8 mouse cellular contexts compared by ENCODE assay signal in the genomic region with DNA sequence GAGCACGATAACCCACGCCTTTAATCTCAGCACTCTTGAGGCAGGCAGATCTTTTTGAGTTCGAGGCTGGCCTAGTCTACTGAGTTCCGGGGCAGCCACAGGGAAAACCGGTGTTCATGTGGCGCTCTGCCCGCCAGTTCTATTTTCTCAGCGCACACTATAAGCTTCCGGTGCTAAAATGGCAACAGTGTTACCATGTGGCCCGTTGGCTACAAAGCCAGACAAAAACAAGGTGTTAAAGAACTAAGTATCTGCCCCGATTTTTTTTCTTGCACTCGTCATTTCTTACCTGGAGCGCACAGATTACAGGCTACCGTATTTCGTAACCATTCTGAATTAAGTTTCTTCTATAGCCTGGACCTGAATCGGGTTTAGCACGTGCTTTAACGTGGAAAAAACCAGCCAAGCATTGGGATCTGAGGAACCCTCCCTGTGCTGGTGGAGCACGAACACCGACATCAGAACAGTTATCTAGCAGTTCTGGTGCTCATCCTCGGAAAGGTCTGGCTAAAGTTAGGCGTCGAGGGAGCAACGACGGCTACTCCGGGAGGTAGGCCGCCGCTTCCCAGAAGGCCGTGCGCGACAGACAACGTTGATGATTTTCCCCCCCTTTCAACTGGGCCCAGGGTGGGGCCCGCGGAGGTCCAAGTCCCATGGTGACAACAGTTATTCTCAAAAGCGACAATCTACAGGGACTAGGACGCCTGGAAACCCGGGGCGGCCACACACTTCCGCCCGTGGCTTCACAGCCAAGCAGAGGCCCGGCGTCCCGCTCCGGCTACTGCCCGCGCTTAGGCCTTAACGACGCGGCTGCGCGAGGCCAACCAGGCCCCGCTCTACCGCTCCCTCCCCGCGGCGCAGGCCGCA. TPM values are rescaled to one million over a fixed set of nuclear protein-coding genes. Genes with fewer than 3 reads are reported as not detected.
A peak's percentile ranks its signal among the peaks of the same experiment; 100 is the strongest.
DNase-seq lines count a peak whose midpoint lies in the region; ATAC-seq and TF ChIP-seq lines count a peak whose summit lies in the region.

No protein-coding gene starts in this region.

- under 1% methylated on average over 57 of the region's 57 CpGs for WGBS in forebrain, embryonic 15.5 days
- WGBS in lung, embryonic 16.5 days: under 1% methylated on average over 57 of the region's 57 CpGs

- H3K36me3 ChIP-seq in forebrain, embryonic 15.5 days: peaks cover 40% of the 10 kb centered on the region
- H3K36me3 ChIP-seq in lung, embryonic 16.5 days (ENCODE audit: control insufficient read depth, insufficient read depth, low read length): peaks cover 35% of the 10 kb centered on the region

- TF ChIP-seq CTCF in bone marrow macrophage, adult 2 months (IDR thresholded peaks at IDR 0.05; ENCODE audit: low read depth, low read length): no peak

- H3K4me1 ChIP-seq in bone marrow macrophage, adult 2 months (ENCODE audit: control insufficient read depth, insufficient read depth, low read length): peaks cover 19% of the 10 kb centered on the region
- H3K4me1 ChIP-seq in forebrain, embryonic 15.5 days: peaks cover 28% of the 10 kb centered on the region
- peaks cover 22% of the 10 kb centered on the region for H3K4me1 ChIP-seq in lung, embryonic 16.5 days (replicated peaks; ENCODE audit: control insufficient read depth, insufficient read depth, low read length)

- H3K27ac ChIP-seq in bone marrow macrophage, adult 2 months (ENCODE audit: insufficient read depth, low read depth, low read length): peak overlapping the region; percentile 94
- peak overlapping the region; percentile 93 for H3K27ac ChIP-seq in forebrain, embryonic 15.5 days (replicated peaks)
- H3K27ac ChIP-seq in lung, embryonic 16.5 days (ENCODE audit: low read length): peak overlapping the region; percentile 91

- no peak for TF ChIP-seq POLR2A in bone marrow macrophage, adult 2 months (IDR thresholded peaks at IDR 0.05; ENCODE audit: borderline replicate concordance, low read depth, low read length)

- H3K9me3 ChIP-seq in forebrain, embryonic 15.5 days: no peaks in the 10 kb centered on the region
- no peaks in the 10 kb centered on the region for H3K9me3 ChIP-seq in lung, embryonic 16.5 days (ENCODE audit: control insufficient read depth, low read length)

- peak; percentile 30 for DNase-seq in spleen, adult 12 weeks (ENCODE audit: low spot score)
- DNase-seq in spleen, adult 18-20 months: no peak
- DNase-seq in kidney, adult 9 months: peak; percentile 52
- peak; percentile 67 for DNase-seq in retina, embryonic 14.5 days (ENCODE audit: low spot score)
- no peak for DNase-seq in layer of hippocampus, adult 9-11 months

- H3K4me3 ChIP-seq in bone marrow macrophage, adult 2 months (ENCODE audit: insufficient read depth, low read length): peak overlapping the region; percentile 96
- H3K4me3 ChIP-seq in forebrain, embryonic 15.5 days: peak overlapping the region; percentile 76
- H3K4me3 ChIP-seq in lung, embryonic 16.5 days (ENCODE audit: low read length): peak overlapping the region; percentile 97

- H3K9ac ChIP-seq in forebrain, embryonic 15.5 days (replicated peaks): peak overlapping the region; percentile 97
- H3K9ac ChIP-seq in lung, embryonic 16.5 days (ENCODE audit: low read length): peak overlapping the region; percentile 99

- H3K4me2 ChIP-seq in forebrain, embryonic 15.5 days (replicated peaks): peak overlapping the region; percentile 82
- peak overlapping the region; percentile 70 for H3K4me2 ChIP-seq in lung, embryonic 16.5 days (ENCODE audit: low read depth, low read length)

- H3K27me3 ChIP-seq in forebrain, embryonic 15.5 days: no peaks in the 10 kb centered on the region
- no peaks in the 10 kb centered on the region for H3K27me3 ChIP-seq in lung, embryonic 16.5 days (ENCODE audit: control insufficient read depth, insufficient read depth, low read depth, low read length)

- no peak; the same call in 1 of the 2 replicates for ATAC-seq in forebrain, embryonic 15.5 days (replicated peaks)
- peak; percentile 71 for ATAC-seq in lung, embryonic 16.5 days (ENCODE audit: low read depth)

RNA-seq across cellular contexts. Expression of a gene that starts 0.8 kb away (rescaled TPM):
- 180 and 197 TPM in 2 replicates for polyA plus RNA-seq in bone marrow macrophage, adult 2 months (2012; ENCODE audit: insufficient read depth, insufficient read length, missing spikeins)
- 272 and 274 TPM in 2 replicates for polyA plus RNA-seq in forebrain, embryonic 15.5 days (2015; fragmentation: Nextera tagmentation; extraction: Ambion mirVana)
- 320 and 367 TPM in 2 replicates for polyA plus RNA-seq in lung, embryonic 16.5 days (2015; fragmentation: Nextera tagmentation; extraction: Ambion mirVana)

RNA-seq across cellular contexts. Expression of a gene that starts 17.1 kb away (rescaled TPM):
- polyA plus RNA-seq in bone marrow macrophage, adult 2 months (2012; ENCODE audit: insufficient read depth, insufficient read length, missing spikeins): not detected in 2 replicates
- polyA plus RNA-seq in forebrain, embryonic 15.5 days (2015; fragmentation: Nextera tagmentation; extraction: Ambion mirVana): not detected in 2 replicates
- not detected in 2 replicates for polyA plus RNA-seq in lung, embryonic 16.5 days (2015; fragmentation: Nextera tagmentation; extraction: Ambion mirVana)

RNA-seq across cellular contexts. Expression of a gene that starts 23.6 kb away (rescaled TPM):
- not detected in 2 replicates for polyA plus RNA-seq in bone marrow macrophage, adult 2 months (2012; ENCODE audit: insufficient read depth, insufficient read length, missing spikeins)
- polyA plus RNA-seq in forebrain, embryonic 15.5 days (2015; fragmentation: Nextera tagmentation; extraction: Ambion mirVana): 0.68 and 1.1 TPM in 2 replicates
- polyA plus RNA-seq in lung, embryonic 16.5 days (2015; fragmentation: Nextera tagmentation; extraction: Ambion mirVana): 0.44 and 0.93 TPM in 2 replicates

RNA-seq across cellular contexts. Expression of a gene that starts 34.7 kb away (rescaled TPM):
- 7.3 and 9.3 TPM in 2 replicates for polyA plus RNA-seq in bone marrow macrophage, adult 2 months (2012; ENCODE audit: insufficient read depth, insufficient read length, missing spikeins)
- polyA plus RNA-seq in forebrain, embryonic 15.5 days (2015; fragmentation: Nextera tagmentation; extraction: Ambion mirVana): 178 and 180 TPM in 2 replicates
- 114 and 126 TPM in 2 replicates for polyA plus RNA-seq in lung, embryonic 16.5 days (2015; fragmentation: Nextera tagmentation; extraction: Ambion mirVana)

Comparison
In these comparisons a context has a peak if more than half of its experiments do, and no peak if none do; other contexts are left out.
1. DNase-seq: peak in spleen, adult 12 weeks (single experiment), kidney, adult 9 months (single experiment) and retina, embryonic 14.5 days (single experiment); none in spleen, adult 18-20 months (0 of 2) and layer of hippocampus, adult 9-11 months (single experiment).
2. Peak in every context shown above with its lines, with median percentiles within 50 percentile points of each other: H3K27ac ChIP-seq and H3K4me3 ChIP-seq.